Mouse (Mus musculus) adrenal gland, postnatal 25 days (tissue): Measurements from ENCODE around the gene Hjurp. TPM values are rescaled to one million over a fixed set of nuclear protein-coding genes. Genes with fewer than 3 reads are reported as not detected.

Experiments
- DNase-seq: peaks from one replicate; pipeline ENCODE4 v3.0.0; 2021; ENCODE audit warnings: mixed read lengths
- long read RNA-seq: library from polyadenylated mRNA; stranded (forward); transcript quantifications from one replicate; pipeline ENCODE4 v2.0.0, GENCODE M21; 2021
- total RNA-seq: library from RNA; stranded (reverse); gene quantifications from 2 replicates; pipeline ENCODE4 v1.2.3, GENCODE M21; 2021

The Hjurp gene
- 58.4 and 64.0 TPM in 2 replicates for total RNA-seq
- long read RNA-seq, full-length matches to known transcripts, result 11 of 22 reads
- long read RNA-seq, partial matches to known transcripts, result 2 of 22 reads
- long read RNA-seq, other reads (novel, unspliced or antisense), result 9 of 22 reads

DNA sequence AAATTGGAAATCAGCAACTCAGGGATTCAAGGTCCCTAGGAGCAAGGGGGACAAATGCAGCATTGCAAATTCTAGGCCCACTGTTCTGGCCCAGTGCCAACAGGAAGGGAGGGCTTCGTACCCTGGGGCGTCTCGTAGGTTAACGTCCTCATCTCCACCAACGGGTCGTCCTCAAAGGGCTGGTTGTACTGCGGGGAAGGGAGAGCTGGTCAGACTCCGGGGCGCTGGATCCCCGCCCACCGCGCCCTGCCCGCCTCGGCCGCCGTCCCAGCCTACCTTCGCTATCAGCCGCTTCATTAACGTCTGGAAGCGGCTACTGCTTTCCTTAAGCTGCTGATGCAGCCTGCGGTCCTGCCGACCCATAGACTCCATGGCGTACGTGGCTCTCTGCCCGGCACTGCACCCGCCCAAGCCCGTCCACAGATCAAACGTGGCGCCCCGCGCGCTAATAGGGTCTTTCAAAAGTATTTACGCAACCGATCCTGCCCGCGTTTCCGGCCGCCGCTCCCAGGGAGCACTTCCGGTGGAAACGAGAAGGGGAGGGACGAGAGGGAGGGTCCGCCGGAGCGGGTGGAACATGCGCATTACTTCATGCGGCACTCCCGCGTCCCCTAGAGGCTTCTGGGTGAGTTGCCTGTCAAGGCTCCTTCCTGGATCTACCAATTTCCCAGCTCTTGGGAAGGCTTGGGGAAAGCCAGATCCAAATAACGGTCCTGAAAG lies at the start of gene Hjurp, which contains the start of gene Trpm8:
Gene Hjurp, minus strand, starts transcription at position 536 of the 720 bp plus-strand sequence.
Gene Trpm8, plus strand, starts transcription at position 564 of the 720 bp plus-strand sequence.
- peak; percentile 100 for DNase-seq

DNA sequence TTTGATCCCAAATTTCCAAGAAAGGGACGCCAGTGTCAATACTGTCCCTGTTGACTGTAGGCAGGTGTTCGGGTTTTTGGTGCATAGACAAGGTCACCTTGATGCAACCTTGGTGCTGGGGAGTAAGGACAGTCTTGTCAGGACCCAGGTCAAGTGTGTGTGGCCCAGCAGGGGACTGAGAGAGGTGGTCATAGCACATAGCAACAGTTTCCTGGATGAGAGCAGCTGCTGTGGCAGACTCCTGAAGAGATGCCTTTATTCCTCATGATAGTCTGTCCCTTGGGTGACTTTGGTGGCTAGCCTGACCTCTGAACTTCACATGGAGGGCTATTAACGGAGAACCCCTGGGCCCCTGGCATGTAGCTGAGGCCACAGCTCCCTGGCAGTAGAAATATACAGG lies 45.7 kb upstream of the Hjurp start:
- DNase-seq, result no peak

DNA sequence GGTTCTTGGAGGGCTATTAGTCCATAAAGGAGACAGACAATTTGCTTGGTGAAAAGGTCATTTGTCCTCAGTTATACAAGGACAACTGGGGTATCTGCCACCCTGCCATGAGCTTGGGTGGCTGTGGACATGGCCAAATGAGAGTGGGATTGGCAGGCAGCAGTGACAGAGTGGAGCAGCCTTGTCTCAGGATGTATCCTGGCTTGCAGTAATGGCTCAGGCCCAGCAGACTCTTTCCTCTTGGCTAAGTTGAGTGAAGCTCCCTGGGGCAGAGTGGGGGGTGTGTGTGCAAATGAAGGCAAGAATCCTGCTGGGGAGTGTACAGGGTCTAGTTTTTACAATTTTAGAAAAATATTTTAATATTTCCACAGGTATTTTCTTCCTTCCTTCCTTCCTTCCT lies 44.7 kb upstream of the Hjurp start:
- no peak for DNase-seq

DNA sequence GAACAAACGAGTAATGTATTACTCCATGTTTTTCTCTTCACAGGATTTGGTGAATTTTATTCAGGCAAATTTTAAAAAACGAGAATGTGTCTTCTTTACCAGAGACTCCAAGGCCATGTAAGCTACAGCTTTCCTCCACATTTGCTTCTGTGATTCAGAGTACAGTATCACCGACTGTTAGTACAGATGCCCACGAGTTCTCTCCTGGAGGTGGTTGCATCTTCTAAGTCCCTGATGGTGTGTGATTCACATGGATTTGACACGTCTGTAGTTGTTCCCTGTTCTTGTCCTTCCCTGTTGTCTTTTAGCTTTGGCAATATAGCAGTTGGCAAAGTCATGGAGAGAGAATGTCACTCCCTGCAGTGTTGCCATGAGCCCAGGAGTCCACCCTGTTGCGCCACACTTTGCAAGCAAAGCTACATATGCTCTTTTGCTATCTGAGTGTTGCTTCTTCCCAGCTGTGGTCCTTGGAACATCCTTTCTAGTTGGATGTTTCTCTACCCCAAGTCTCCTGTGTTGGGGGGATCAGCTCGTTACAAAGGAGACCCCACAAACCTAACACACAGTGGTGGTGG lies 43.5 kb upstream of the Hjurp start:
- DNase-seq, result peak; percentile 35

DNA sequence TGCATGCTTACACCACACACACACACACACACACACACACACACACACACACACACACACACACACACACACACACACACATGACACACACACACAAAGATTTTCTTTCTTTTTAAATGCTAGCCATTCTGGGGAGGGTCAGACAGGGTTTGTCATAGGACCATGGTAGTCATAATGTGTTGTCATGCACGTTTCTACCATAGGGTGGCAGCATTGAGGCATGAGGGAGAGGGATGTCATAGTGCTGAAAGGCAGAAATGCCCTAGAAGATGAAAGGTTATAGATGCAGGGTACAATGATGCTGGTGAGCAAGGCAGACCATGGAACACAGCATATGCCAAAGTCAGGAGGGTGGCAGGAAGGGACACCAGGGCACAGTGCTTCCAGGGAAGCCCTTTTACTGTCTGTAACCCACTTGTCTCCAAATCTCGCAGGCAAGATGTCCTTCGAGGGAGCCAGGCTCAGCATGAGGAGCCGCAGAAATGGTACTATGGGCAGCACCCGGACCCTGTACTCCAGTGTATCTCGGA lies 41.2 kb upstream of the Hjurp start:
- peak; percentile 56 for DNase-seq

DNA sequence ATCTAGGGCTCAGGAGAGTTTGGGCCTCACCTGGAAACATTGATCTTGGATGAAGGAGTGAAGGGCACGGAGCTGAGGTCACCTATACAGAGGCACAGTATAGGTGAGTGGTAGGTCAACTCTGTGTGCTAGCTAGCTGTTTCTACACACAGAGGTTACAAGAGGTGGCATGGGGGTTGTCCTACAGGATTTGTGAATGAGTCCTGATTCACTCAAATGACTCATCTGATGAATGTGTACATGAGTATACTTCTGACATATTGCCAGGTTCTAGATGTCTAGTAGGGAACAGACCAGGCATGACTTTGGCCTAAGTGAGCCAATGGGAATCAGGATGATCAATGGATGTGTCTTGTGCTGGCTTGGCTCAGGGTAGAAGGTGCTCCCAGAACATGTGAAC lies 39.8 kb upstream of the Hjurp start:
- no peak for DNase-seq

DNA sequence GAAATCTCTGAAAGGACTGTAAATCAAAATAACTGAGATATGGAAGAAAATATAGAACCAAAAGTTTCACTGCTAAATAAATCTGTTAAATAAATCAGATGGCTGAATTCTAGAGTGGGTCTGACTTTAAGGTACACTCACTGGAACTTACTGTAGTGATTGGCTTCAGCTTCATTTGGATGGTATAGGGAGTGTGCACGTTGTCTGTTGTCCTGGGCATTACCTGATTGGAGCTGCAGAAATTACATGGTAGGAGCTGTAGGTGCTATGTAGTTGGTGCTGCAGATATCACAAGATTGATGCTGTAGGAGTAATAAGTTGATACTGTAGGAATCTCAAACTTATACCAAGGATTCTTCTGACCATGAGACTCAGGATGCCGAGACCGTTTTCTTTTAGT lies 32.9 kb upstream of the Hjurp start:
- no peak for DNase-seq

DNA sequence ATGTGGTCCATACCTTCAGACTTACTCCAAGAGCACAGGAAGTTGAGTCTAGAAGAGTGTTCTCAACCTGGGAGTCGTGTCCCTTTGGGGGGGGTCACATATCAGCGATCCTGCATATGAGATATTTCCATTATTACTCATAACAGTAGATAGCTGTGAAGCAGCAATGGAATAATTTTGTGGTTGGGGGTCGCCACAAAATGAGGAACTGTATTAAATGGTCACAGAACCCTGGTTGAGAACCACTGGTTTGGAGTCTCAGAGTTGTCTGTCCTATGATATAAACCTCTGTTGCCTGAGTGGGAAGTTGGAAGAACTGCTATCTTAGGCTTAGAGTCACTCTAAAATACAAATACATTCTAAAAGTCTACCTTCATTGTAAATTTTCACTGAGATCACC lies 32.5 kb upstream of the Hjurp start:
- DNase-seq, result no peak

DNA sequence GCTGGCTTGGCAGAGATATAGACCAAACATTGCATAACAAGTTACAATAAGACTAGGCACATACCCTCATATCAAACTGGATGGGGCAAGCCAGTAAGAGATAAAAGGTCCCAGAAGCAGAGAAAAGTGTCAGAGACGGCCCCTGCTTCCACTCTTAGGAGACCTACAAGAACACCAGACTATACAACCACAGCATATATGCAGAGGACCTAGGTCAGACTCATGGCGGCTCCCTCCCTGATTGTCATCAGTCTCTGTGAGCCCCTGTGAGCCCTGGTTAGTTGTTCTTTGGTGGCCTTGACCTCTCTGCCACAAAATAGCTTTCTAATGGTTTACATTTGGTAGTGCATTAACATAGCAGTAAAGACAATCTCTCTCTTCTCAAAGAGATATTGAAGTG lies 31.6 kb upstream of the Hjurp start:
- no peak for DNase-seq

DNA sequence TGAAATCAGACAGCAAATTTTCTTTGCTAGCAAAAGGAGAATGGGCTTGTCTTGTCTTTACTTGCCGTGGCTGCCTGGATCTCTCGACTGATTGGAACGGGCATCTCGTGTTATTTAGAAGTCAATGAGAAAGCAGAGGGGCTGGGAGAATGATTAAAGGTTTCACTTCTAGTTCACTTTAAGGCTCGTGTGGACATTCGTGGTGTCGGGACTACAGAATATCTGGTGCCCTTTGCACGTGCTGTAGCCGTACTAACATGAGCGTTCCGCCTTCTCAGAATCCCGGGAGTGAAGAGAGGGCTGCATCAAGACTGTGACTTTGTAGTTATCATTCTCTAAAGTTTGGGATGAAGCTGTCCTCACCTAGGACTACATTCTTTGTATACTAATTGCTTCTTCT lies 29.7 kb upstream of the Hjurp start:
- DNase-seq, result no peak

DNA sequence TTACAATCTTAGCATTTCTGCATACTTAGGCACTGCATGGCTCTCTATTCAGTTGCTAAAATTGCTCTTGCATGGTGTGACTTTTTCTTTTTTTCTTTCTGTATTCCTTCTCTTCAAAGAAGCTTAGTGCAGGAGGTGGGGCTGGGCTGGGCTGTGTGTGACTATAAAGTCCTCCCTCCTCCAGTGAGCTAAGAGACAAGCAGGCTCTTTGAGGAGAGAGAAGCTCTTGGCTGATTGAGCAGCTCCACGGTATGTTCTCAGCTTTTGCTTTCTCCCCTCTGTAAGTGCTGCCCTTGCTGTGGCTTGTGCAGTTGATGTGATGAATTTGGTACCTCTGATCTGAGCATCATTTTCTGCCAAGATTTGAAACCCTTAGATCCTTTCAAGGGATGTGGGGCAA lies 29.1 kb upstream of the Hjurp start:
- no peak for DNase-seq

DNA sequence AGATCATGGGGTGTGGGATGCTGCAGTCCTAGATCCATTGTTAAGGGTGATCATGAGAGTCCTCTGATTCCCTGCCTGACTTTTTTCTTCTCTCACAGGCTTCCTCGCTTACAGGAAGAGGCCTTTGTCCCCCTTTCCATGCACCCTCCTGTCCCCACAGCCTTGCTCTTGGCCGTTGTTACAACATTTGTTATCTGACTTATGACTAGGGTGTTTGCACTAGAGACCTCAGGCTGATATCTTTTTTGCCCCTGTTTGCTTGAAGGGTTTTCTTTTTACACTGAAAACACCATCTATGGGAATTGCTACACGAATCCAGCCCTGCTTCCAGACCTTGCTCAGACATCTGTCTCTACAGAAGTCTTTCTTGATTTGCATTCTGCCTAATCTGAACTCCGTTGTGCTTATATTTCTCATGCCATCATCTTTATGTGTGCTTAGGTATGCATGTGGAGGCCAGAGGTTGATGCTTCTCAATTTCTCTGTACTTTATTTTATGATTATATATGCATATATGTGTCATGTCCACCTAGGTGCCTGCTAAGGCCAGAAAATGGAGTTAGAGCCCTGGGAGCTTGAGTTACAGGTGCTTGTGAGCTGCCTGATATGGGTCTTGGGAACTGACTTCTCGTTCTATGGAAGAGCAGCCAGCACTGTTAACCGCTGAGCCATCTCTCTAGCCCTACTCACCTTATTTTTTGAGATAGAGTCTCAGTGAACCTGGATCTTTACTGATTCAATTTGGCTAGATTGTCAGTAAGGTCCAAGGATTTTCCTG lies 27.8 kb upstream of the Hjurp start:
- no peak for DNase-seq

DNA sequence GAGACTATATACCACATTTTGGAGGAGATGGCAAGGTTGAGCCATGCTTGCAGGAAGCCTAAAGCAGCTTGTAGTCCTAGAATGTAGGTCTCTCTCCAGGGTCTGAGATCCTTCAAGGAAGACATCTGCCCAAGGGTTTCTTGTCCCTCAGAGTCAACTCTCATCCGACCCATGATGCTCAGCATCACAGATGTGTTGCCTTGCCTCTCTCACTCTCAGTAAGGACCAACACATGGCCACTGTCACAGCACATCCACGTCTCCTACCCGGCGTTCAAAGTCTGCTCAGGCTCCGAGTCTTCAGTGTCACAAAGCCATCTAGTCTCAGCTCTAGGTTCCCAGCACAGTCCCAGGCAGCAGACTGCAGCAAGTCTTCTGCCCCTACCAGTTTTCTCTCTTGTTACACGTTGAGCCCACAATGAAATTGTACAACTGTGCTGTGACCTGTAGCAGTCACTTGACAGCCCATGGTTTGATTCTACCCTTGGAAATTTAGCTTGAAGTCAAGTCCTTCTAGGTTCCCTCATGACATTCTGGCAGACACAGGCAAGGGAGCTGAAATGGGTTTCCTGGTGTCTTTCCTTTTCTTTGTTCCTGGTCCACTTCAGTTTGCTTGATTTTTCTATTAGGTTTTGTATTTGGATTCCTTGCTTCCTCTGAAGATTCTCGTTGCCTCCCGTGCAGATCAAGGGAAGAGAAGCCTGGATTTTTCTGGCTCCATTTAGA lies 27.0 kb upstream of the Hjurp start:
- DNase-seq, result no peak

DNA sequence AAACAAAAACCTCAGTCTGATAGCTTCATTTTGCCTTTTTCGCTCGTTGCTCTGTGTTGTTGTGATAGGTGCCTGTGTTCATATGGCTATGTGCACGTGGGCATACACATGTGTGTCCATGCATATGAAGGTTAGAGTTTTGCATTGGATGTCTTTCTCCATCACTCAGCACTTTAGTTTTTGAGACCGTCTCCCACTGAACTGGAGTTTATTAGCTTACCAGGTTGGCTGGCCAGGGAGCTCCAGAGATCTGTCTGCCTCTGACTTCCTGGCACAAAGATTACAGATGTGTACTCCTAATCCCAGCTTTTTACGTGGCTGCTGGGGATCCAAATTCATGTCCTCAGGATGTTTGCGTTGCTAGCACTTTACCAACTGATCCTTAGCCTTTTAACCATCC lies 26.3 kb upstream of the Hjurp start:
- DNase-seq, result no peak

DNA sequence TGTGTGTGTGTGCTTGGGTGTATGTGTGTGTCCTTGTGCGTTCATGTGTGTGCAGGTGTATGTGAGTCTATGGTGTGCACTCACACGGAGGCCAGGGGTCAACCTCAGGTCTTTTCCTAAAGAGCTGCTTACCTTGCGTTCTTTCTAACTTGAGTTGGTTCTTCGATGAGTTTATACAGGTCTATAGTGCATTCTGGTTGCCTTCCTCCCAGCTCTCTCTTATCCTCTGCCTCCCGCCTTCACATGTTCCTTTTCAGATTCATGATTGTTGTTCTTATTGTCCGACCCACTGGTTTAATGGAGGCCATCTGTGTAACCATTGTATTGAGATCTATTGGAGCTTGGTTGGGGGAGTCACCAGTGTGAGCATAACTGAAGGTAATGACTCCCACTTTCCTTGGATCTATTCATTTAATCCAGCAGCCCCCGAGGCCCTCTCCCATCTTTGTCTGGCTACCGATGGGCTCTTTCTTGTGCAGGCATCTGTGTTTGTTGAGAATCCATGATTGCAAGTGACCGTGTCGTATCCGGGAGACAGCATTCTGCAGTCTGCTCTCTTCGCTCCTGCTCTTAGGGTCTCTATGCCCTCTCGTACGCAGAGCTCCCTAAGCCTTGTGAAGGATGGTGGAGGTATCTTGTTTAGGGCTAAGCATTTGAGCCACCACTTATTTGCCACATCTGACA lies 24.8 kb upstream of the Hjurp start:
- DNase-seq, result no peak

DNA sequence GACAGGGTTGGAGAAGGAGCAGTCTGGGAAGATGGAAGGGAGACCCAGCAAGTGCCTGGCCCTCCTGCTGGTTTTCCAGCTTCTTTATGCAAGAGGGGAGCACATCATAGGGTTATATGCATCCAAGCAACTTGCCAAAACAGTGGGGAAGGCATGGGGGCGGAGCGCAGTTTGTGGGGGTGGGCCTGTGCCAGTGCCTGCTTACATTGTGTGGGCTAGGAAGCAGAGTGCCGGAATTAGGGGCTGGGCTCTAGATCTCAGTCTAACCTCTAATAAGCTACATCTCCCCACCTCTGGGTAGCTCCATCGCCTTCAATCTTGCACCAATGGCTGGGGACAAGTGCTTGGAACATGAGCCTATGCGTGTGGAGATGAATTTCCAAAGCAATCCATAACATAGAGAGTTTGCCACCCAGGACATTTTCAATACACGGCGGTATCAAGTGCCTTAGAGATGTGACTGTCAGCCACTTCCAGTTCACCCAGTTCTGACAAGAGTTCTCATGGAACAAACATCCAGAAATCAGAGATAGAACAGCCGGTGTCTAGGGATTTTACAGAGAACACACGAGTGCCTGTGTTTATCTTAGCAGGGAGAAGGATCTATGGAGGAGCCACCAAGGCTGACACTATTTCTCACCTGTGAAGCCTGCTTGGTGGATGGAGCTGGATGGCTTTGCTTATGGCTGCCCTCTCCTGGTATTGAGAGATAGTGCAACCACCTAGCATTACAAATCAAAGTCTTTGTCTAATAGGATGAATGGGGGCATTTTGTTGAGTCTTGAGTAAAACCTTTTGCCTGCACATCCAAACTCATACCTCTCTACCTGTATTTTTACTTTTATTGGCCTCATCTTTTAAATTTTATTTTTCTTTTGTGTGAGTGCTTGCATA lies 23.9 kb upstream of the Hjurp start:
- no peak for DNase-seq

DNA sequence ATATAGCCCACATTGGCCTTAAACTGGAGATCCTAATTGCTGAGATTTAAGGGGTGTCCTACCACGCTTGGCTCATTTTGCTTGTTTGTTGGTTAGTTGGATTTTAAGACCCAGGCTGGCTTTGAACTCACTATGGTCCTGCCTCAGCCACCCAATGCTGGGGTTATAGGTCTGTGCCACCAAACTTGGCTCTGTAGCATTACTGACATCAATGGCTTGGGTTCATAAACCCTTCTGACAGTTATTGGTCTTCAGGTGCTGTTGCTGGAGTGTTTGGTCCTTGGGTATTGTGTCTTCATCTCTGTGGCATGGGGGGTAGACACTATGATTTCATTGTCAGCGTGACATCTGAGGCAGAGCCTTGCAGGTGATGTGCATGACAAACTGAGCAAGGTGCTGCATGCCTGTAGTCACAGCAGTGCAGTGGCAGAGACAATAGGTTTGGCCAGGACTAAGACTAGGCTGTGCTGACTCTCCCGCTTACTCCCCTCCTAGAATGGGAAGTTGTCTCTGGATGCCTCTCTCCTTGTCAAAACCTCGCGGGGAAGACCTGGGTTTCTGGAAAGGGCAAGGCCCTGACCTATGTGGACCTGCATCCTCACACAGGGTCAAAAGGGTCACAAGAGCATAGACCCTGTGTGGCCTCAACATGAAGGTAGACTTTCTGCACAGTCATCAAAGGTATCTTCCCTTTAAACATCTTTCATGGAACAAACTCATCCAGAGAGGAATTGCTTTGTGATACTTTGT lies 23.0 kb upstream of the Hjurp start:
- no peak for DNase-seq

DNA sequence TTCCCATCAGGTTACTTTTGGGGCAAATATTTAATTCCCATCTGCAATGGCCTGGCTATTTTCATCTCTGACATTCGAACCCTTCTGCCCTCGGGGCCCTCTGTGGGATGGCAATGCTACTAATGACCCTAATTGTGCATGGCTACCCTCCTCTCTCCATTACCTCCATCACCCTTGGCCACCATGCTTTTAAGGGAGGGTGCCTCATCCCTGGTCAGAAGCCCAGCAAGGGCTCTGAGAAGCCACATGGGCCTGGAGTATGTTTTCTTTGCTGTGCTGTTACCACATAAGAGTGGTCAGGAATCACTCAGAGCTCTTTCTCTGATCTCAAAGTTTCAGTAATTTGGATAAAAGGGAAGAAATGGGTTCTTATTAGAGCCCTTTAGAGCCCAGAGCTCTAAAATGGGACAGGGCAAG lies 22.1 kb upstream of the Hjurp start:
- no peak for DNase-seq

DNA sequence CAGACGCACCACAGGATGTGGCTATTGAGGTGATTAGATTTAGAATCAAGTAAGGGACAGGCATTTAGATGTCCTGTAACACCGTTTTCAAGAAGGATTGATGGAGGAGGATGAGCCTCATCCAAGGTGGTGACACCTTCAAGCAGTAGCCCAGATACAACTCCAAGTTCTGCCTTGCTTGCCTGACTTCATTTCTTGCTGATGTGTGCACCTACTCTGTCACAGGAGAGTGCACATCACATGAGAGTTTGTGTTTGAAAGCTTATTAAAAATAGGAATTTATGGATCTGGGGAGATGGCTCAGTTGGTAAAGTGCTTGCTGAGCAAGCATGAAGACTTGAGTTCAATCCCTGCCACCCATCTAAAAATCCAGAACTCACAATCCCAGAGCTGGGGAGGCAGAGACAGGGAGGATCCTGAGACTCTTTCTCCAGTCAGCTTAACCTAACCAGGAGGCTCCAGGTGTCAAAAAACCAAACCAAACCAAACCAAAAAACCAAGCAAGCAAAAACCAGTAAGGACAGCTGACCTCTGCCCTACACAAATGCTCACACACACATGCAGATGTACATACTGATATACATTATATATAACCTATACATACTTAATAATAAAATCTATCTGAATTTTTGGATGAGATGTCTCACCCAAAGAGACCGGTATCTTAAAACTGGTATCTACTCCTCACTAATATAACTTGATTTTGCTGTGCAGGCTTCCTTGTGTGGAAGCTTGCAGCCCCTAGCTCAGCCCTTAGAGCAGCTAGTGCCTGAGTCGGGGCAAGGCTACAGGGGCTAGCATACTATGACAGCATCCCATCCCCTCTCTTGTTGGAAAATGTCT lies 21.5 kb upstream of the Hjurp start:
- no peak for DNase-seq
